Mouse (Mus musculus) 3134 (cell line): ENCODE data around the gene Rora.

Source experiments
- DNase-seq: peaks from one replicate; pipeline ENCODE4 v3.0.0-alpha.2; 2011; ENCODE audit warnings: low spot score; ENCODE audit not compliant: insufficient read length; ENCODE audit errors: extremely low read depth

Gene Rora

GRCm38 (mm10) chr9:68807735-68808134 lies 154.1 kb downstream of the Rora start:
- DNase-seq = no peak

DNA sequence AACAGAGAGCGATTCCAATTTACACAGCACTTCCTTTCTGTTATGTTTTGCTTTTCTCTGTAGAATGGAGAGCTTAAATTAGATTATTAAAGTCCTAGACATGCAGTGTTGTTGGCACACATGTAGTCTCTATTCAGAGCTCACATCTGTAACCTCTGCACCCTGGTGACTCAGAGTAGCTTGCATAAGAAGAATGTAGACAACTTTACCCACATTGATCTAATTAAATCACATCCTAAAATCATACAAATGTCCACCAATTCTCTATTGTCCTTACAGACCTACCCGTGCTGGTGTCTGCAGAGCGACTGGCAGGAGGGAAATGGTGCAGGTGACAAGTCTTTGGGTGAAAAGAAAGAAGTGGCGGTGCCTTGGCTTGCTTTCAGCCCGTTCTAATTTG lies 155.9 kb downstream of the Rora start:
- DNase-seq = no peak

GRCm38 (mm10) chr9:68814723-68815122 lies 161.1 kb downstream of the Rora start:
- DNase-seq = no peak

- no peak for DNase-seq
These were observed 162.3 kb downstream of the Rora start for GRCm38 (mm10) chr9:68815877-68816276.

DNA sequence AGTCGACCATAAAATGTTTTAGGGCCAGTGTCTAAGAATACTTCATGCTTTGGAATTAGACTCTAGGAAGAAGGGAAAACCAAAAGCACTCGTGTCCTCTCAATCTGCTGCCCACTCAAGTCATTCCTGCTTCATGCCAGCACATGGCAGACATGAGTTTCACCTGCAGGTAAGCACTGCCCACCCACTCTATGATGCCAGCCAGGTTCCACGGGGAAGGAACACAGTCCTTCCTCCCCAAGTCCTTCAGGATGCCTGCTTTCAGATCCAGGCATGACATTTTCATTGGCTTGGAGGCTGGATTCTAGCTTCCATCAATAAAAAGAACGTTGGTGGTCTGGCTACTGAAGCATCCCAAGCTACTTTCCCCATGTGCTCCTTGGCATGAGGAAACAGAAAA lies 166.4 kb downstream of the Rora start:
- DNase-seq = no peak

DNA sequence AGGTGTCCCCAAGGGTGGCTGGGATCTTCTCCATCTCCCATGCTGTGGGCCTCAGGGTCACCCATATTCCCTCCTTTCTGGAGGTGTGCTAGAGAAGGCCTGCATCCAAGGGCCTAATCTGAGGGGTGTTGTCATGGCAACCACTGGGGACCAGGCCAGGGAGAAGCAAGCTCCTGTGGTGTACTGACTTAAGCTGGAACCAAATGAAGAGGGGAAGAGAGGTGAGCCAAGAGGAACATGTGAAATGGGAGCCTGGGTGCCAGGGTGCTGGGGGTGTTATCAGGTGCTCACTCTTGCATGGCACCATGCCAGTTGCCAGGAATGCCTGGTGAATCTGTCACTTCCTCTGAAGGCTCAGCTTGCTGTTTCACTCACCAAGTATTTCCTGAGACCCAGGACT lies 166.9 kb downstream of the Rora start:
- DNase-seq = no peak

DNA sequence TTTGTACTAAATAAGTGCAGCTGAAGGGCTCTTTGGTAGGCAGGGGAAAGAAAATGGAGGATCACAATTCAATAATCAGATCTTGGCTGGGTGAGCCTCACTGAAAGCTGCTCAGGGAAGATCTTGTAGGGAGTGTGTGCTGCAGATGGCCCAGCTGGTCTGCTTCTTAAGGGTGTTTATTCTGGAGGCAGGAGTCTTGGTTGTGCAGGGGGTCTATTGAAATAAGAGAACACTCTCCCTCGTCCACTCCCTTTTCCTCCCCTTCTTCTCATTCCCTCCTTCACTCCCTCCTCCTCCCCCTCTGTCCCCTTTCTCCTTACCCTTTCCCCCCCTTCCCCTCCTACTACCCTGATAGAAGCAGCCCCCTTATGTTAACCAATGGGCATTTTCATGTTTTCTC lies 167.8 kb downstream of the Rora start:
- DNase-seq = no peak

GRCm38 (mm10) chr9:68823292-68823691 lies 169.7 kb downstream of the Rora start:
- DNase-seq = no peak

- no peak for DNase-seq
These were observed 171.5 kb downstream of the Rora start for GRCm38 (mm10) chr9:68825107-68825506.

- no peak for DNase-seq
These were observed 172.3 kb downstream of the Rora start for GRCm38 (mm10) chr9:68825841-68826240.

DNA sequence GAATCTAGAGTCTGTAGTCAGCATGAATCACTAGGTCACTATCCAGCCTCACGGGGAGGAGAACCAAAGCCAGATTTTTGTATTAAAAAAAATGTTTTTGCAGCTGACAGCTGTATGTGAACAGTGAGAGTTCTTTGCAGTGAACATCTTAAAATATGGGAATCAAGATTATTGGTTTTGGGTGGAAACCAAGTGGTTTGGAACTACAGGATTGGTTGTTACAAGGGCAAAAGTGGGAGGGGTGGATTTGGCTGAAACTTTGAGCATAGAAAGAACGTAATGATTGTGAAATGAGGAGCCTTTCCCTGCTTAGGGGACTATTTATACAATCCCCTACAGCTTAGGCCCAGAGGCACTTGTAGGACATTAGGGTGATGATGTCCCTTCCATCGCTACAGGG lies 173.9 kb downstream of the Rora start:
- no peak for DNase-seq

GRCm38 (mm10) chr9:68829903-68830302 lies 176.3 kb downstream of the Rora start:
- DNase-seq = no peak

- no peak for DNase-seq
These were observed 179.7 kb downstream of the Rora start for GRCm38 (mm10) chr9:68833323-68833722.

GRCm38 (mm10) chr9:68835037-68835649 lies 181.6 kb downstream of the Rora start:
- no peak for DNase-seq

DNA sequence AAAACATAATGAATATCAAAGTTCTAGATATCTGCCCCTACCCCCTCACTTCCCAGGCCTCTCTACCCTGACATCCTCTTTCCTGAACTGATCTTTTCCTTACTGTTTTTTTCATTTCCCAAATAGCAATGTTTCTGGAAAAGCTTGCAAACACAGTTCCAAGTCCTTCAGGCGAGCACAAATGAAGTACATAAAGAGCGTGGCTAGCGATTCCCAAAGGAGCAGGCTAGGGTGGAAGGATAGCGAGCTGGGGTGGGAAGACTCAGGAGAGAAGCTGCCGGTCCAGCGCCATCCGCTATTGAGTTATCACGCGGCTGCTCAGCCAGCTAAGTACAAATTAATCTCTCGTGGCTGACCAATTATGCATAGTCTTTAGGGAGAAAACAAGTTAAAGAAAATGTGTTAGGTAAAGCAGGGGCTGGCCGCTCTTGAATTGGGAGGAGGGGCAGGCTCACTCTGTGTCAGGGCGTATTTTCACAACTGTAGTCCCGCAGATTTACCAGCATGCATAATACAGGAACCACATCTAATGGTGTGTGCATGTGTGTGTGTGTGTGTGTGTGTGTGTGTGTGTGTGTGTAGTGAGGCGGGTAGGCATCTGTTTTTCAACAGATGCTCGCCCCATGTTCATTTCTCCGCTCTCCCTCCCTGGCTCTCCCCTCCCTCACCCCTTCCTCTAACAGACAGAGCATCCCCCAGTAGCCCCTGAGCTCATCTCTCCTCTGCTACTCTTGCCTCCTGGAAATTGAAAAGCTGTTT lies 188.7 kb downstream of the Rora start:
- DNase-seq = no peak

DNA sequence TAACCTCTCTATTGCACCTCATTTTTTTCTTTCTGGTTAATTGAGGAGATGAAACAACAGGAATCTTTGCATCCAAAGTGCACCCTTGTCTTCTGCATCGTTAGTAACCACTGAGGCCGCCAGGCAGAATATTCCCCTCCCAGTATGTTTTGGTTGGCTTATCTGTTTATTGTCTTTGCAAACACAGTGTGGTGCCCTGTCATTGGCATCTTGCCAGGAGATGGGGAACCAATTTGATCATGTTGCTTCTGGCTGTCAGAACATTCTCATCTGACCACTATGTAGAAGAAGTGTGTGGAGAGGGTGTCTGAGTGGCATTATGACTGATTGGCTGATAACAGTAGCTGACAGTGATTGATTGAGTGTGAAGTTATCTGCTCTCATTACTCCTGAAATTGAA lies 192.0 kb downstream of the Rora start:
- no peak for DNase-seq

DNA sequence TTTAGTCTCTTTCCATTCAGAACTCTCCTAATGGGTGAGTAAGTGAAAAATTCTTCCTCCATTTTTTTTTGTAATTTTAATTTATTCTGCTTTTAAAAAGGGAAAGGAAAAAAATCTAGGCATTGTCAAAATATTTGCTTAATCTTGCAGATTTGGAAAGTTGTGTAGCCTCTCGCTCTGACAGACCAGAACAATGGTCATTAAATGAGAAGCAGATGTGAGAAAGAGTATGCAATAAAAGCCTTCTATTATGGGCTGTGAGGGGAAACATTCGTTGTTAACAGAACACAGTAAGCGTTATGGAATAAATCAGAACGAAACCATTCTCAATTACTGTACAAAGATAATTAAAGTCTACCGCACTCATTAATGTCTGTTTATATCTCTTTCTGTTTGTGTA lies 196.7 kb downstream of the Rora start:
- no peak for DNase-seq

DNA sequence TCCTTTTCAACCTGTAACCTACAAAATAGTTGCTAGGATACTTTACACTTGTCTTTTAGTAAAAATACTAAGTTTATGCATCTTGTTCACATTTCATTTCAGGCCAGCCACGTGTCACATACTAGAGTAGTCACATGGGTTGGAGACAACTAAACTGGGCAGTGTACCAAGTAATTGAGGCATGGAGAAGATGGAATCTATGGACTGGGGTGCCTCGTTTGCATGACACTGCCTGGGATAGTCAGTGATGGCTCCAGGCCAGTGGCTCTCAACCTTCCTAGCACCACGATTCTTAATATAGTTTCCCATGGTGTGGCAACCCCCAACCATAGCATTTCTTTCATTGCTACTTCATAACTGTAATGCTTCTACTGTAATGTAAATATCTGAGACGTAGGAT lies 198.6 kb downstream of the Rora start:
- no peak for DNase-seq

- no peak for DNase-seq
These were observed 199.3 kb downstream of the Rora start for GRCm38 (mm10) chr9:68852934-68853333.

DNA sequence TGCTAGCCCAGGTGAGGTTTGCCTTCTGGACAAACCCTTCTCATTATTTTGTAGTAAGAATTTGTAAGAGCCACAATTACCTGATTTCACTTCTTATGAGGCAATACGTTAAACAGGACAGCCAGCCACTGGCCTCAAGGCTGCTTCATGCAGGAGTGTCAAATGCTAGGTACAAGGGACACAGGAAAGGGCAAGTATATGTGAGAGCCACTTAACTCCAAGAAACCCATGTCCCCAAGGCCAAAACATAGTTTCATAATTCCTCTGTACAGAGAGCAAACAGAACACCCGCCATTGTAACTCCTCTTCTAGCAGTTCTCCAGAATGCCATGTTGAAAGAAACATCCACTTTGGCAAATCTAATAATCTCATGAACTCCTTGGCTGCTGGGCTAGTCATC lies 205.9 kb downstream of the Rora start:
- no peak for DNase-seq

DNA sequence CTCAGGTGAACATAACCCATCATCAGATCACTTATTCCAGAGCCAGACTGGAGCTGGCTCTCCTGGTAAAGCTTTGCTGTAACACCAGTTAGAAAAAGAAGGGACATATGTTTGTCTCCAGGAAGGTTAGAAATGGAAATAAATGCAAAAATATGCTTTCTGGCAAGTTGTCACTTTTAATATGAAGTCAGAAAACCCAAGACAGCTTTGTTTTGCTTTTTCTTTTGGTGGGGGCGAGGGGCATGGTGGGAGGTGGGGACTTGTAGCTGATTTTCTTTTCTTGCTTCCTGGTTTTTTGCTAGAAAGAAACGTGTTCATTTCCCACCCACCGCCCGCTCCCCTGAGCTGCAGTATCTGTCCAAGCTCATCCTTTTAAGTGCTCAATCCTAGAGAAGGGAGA lies 212.7 kb downstream of the Rora start:
- no peak for DNase-seq

- DNase-seq = no peak
These were observed 220.3 kb downstream of the Rora start for GRCm38 (mm10) chr9:68873838-68874237.

DNA sequence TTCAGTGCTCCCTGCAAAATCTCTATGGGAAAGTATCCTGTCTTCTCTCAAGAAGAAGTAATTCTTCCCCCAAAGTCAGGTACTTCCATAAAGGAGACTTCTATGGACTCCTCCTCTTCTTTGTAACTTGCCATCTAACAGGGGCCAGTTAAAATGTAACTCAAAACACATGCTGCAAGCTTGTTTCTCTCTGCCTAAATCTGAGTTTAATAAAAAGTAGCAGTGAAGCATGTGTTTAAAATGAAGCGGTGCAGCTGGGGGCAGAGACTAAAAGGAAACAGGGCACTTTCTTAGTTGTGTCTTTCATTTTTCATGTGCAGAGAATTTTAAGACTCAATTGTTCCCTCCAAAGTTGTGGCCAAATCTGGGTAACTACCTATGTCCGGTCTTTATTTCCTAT lies 221.0 kb downstream of the Rora start:
- DNase-seq = no peak
